Mouse (Mus musculus) midbrain, embryonic 16.5 days (tissue): ENCODE results near the gene Alox12. TPM values are rescaled to one million over a fixed set of nuclear protein-coding genes. Genes with fewer than 3 reads are reported as not detected.

Experiments used
- ATAC-seq: fragments of 200-750 bp; cut with Nextera tagmentation; 2 replicates; pipeline ENCODE4 v1.8.0; 2017; ENCODE audit warnings: moderate TSS enrichment
- H3K27ac ChIP-seq: fragments of 300-500 bp; sonication (generic); 2 replicates; pipeline ENCODE4 v1.5.1; 2014; ENCODE audit warnings: mild to moderate bottlenecking, low read length, mixed read lengths
- H3K27me3 ChIP-seq: fragments of 300-500 bp; sonication (generic); 2 replicates; pipeline ENCODE4 v1.6.1; 2014; ENCODE audit warnings: low read depth, low read length, mixed read lengths; ENCODE audit not compliant: control insufficient read depth, insufficient read depth
- H3K36me3 ChIP-seq: fragments of 300-500 bp; sonication (generic); 2 replicates; pipeline ENCODE4 v1.6.1; 2014; ENCODE audit warnings: mild to moderate bottlenecking, low read length, moderate library complexity, mixed read lengths; ENCODE audit not compliant: control insufficient read depth, insufficient read depth
- H3K4me1 ChIP-seq: fragments of 300-500 bp; sonication (generic); 2 replicates; pipeline ENCODE4 v1.6.1; 2014; ENCODE audit warnings: mild to moderate bottlenecking, low read length, mixed read lengths; ENCODE audit not compliant: control insufficient read depth, insufficient read depth
- H3K4me2 ChIP-seq: fragments of 300-500 bp; sonication (generic); 2 replicates; pipeline ENCODE4 v1.6.1; 2014; ENCODE audit warnings: mild to moderate bottlenecking, low read length, mixed read lengths
- H3K4me3 ChIP-seq: fragments of 300-500 bp; sonication (generic); 2 replicates; pipeline ENCODE4 v1.5.1; 2014; ENCODE audit warnings: low read depth, mild to moderate bottlenecking, low read length, moderate library complexity, mixed read lengths
- H3K9ac ChIP-seq: fragments of 300-500 bp; sonication (generic); 2 replicates; pipeline ENCODE4 v1.6.1; 2014; ENCODE audit warnings: low read depth, low read length, mixed read lengths
- H3K9me3 ChIP-seq: fragments of 300-500 bp; sonication (generic); replicated peaks from 2 replicates; pipeline ENCODE4 v1.6.1; 2014; ENCODE audit warnings: mild to moderate bottlenecking, low read length, mixed read lengths; ENCODE audit not compliant: control insufficient read depth, poor library complexity, severe bottlenecking
- WGBS: fragments of 180-500 bp; shearing (Covaris S2); extraction: QIAGEN DNeasy Blood & Tissue Kit; methylation state at CpG from one replicate; pipeline ENCODE4 v1.1.7; 2014; 5-methylcytosine and 5-hydroxymethylcytosine counted together
- polyA plus RNA-seq: library from polyadenylated mRNA; unstranded; fragments of >200 nt; fragmentation: Nextera tagmentation; extraction: Ambion mirVana; gene quantifications from 2 replicates; pipeline ENCODE4 v1.2.1, GENCODE M21; 2015

The Alox12 gene
- polyA plus RNA-seq, 1 experiment from 2014 or later: 0.49 TPM

GRCm38 (mm10) chr11:70251853-70252252, 3.3 kb downstream of the Alox12 start:
- Histone ChIP-seq H3K9me3 (no peaks in the 10 kb centered on the region), H3K4me3 (no peak overlapping the region), H3K36me3 (no peaks in the 10 kb centered on the region), H3K27me3 (peaks cover 46% of the 10 kb centered on the region), H3K4me2 (no peak overlapping the region), H3K4me1 (no peaks in the 10 kb centered on the region), H3K9ac (no peak overlapping the region), H3K27ac (no peak overlapping the region)
- no peak for ATAC-seq
- WGBS: 82% methylated on average over 8 of the region's 8 CpGs

GRCm38 (mm10) chr11:70250150-70250549, 5.0 kb downstream of the Alox12 start:
- H3K4me1 ChIP-seq: no peaks in the 10 kb centered on the region
- H3K4me2 ChIP-seq: no peak overlapping the region
- no peak overlapping the region for H3K27ac ChIP-seq
- peaks cover 47% of the 10 kb centered on the region for H3K27me3 ChIP-seq
- ATAC-seq: no peak
- WGBS: 68% methylated on average over 11 of the region's 11 CpGs
- no peaks in the 10 kb centered on the region for H3K9me3 ChIP-seq
- H3K4me3 ChIP-seq: no peak overlapping the region
- no peaks in the 10 kb centered on the region for H3K36me3 ChIP-seq
- no peak overlapping the region for H3K9ac ChIP-seq

DNA sequence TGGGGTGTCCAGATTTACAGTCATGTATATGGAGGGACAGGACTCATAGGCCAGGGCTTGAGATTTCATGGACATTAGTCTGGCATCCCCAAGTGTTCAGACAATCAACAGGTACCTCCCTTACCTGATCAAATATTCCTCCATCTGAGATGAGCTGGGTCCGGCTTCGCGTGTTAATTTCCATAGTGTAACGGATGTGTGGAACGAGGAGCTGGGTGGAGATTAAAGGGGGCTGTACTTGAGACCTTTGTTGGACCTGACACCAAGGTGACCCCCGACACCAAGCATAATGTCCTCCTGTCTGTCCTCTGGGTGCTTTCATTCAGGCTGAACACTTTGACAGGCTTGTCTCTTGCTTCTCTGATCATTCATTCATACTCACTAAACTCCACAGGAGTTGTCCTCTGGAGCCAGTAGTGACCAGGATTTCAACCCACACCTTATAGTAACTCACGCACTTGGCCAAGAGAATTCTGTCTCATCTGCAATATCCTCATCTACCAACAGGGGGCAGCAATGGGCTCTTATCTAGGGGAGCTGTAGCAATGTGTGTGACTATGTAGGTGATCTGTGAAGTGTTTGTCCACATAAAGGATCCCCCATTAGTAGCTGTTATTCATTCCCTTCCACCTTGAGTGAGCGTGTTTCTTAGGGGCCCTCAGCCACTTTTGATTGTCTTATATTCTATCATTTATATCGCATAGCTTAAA, 7.9 kb downstream of the Alox12 start:
- ATAC-seq: no peak
- no peaks in the 10 kb centered on the region for H3K9me3 ChIP-seq
- H3K27ac ChIP-seq: no peak overlapping the region
- WGBS: 47% methylated on average over 9 of the region's 9 CpGs
- H3K36me3 ChIP-seq: no peaks in the 10 kb centered on the region
- H3K4me2 ChIP-seq: no peak overlapping the region
- H3K27me3 ChIP-seq: peaks cover 19% of the 10 kb centered on the region
- H3K9ac ChIP-seq: no peak overlapping the region
- no peak overlapping the region for H3K4me3 ChIP-seq
- H3K4me1 ChIP-seq: no peaks in the 10 kb centered on the region

GRCm38 (mm10) chr11:70242591-70242990, 12.6 kb downstream of the Alox12 start:
- no peak overlapping the region for H3K4me3 ChIP-seq
- H3K4me2 ChIP-seq: no peak overlapping the region
- no peak overlapping the region for H3K27ac ChIP-seq
- no peaks in the 10 kb centered on the region for H3K36me3 ChIP-seq
- no peak for ATAC-seq
- H3K9me3 ChIP-seq: no peaks in the 10 kb centered on the region
- H3K9ac ChIP-seq: no peak overlapping the region
- H3K4me1 ChIP-seq: peaks cover 15% of the 10 kb centered on the region
- WGBS: 73% methylated on average over 11 of the region's 11 CpGs
- peaks cover 4% of the 10 kb centered on the region; the same call in 1 of the 2 replicates for H3K27me3 ChIP-seq

DNA sequence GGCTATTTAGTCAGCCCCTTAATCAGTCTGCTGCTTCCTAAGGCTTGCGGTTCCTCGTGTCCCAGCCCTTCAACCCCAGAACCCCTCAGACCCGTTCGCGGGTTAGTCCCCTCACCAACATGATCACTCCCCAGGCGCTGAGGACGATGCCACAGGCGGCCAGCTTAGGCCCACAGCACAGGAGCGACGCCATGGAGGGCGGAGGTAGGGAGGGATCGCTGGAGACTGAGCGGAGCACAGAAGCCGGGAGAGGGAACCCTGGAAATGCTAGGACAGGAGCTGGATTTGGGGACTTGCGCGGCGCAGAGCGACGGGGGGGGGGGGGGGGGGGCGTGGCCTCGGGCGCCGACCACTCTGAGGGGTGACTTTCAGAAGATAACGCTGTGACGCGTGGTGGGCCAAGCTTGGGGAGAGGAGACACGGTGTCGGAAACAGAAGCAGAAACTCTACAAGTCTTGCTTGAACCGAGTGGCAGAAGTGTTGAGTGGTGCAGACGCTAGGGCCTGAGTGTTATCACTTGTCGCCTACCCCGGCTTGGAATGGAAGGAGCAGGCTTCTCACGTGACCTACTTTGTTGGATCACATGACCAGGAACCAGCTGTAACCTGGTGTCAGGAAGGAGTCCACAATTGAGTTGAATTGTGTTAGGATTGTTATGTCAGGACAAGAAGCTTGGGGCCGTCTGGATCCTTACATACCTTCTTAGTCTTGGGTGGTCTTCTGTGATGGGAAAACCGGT, 15.4 kb downstream of the Alox12 start, which contains the start of the genes Gm21988 and Rnasek:
Gm21988 (minus strand) TSS at position 290 of the 739 bp plus-strand sequence.
Rnasek (minus strand) TSS at position 302 of the 739 bp plus-strand sequence.
- H3K9ac ChIP-seq: peak within 1 kb of the TSS; percentile 95
- no peaks in the 10 kb centered on the region; the same call in 1 of the 2 replicates for H3K27me3 ChIP-seq
- H3K27ac ChIP-seq: peak within 1 kb of the TSS; percentile 91
- H3K4me2 ChIP-seq: peak within 1 kb of the TSS; percentile 99
- peaks cover 25% of the 10 kb centered on the region for H3K4me1 ChIP-seq
- no peaks in the 10 kb centered on the region for H3K9me3 ChIP-seq
- H3K4me3 ChIP-seq: peak within 1 kb of the TSS; percentile 94
- WGBS: 0% methylated on average over 26 of the region's 35 CpGs
- peaks cover 9% of the 10 kb centered on the region for H3K36me3 ChIP-seq
- peak; percentile 37 for ATAC-seq

GRCm38 (mm10) chr11:70238591-70239440, 16.3 kb downstream of the Alox12 start:
- Histone ChIP-seq H3K9ac (peak overlapping the region; percentile 95), H3K4me1 (peaks cover 25% of the 10 kb centered on the region), H3K27ac (peak overlapping the region; percentile 93), H3K4me3 (peak overlapping the region; percentile 94), H3K9me3 (no peaks in the 10 kb centered on the region), H3K4me2 (peak overlapping the region; percentile 99), H3K36me3 (peaks cover 13% of the 10 kb centered on the region), H3K27me3 (no peaks in the 10 kb centered on the region; the same call in 1 of the 2 replicates)
- no peak for ATAC-seq
- WGBS: 11% methylated on average over 23 of the region's 23 CpGs

DNA sequence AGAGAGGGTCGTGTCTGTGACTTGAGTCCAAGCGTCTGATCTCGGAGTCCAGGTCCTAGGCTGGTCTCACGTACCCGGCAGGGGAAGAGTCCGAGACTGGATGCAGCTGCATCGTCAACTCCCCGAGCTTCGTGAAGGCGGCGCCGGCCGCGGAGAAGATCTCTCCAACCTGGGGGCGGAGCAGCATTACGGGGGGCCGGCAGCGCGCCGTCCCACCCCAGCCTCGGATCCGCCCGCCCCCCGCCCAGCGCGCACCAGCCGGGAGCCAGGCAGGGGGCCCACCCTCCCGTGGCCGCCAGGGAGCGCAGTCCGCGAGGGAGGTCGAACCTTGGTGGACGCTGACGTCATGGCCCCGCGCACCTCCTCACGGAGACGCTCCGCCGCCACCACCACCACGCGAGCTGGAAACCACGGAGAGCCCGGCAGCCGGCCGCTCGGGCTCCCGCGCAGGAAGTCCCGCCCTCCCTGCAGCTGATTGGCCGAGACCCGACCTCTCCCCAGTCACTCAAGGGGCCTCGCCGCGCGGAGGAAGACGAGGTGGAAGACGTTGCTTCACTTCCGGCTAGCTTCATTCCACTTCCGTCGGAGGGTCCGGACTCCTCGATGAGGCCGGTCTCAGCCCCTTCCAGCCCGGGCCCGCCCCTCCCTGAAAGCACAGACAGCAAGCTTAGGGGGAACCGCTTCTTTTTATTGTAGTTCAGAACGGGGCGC, 17.5 kb downstream of the Alox12 start, which contains the start of gene 0610010K14Rik:
0610010K14Rik (minus strand) TSS at position 458 of the 711 bp plus-strand sequence.
- Histone ChIP-seq H3K27ac (peak within 1 kb of the TSS; percentile 93), H3K9ac (peak within 1 kb of the TSS; percentile 95), H3K4me1 (peaks cover 28% of the 10 kb centered on the region), H3K36me3 (peaks cover 13% of the 10 kb centered on the region), H3K27me3 (no peaks in the 10 kb centered on the region), H3K4me2 (peak within 1 kb of the TSS; percentile 99), H3K9me3 (no peaks in the 10 kb centered on the region), H3K4me3 (peak within 1 kb of the TSS; percentile 94)
- under 1% methylated on average over 67 of the region's 70 CpGs for WGBS
- peak; percentile 95 for ATAC-seq

DNA sequence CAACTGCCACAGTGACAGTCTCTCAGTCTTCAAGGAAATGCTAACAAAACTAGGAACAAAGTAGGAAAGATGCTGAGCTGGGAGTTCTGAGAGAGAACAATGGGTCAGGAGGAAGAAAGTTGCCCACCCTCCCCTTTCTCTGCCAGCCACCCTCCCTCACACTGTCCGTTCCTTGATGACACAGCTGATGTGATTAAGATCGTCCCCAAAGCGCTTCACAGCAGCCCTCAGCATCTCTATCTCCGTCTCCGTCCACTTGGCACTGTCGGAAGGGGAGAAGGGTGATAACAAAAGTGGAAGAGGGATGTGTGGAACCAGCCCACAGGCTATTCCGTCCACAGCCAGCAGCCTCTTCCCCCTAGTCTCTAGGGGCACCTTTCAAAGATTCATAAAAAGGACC, 18.4 kb downstream of the Alox12 start:
- Histone ChIP-seq H3K4me2 (peak overlapping the region; percentile 99), H3K4me3 (peak overlapping the region; percentile 94), H3K9ac (peak overlapping the region; percentile 88), H3K9me3 (no peaks in the 10 kb centered on the region), H3K36me3 (peaks cover 13% of the 10 kb centered on the region), H3K4me1 (peaks cover 28% of the 10 kb centered on the region), H3K27me3 (no peaks in the 10 kb centered on the region), H3K27ac (peak overlapping the region; percentile 93)
- WGBS: 16% methylated on average over 7 of the region's 7 CpGs
- no peak for ATAC-seq
